Comparison of ENCODE assay signal across 8 mouse cellular contexts in the genomic region with DNA sequence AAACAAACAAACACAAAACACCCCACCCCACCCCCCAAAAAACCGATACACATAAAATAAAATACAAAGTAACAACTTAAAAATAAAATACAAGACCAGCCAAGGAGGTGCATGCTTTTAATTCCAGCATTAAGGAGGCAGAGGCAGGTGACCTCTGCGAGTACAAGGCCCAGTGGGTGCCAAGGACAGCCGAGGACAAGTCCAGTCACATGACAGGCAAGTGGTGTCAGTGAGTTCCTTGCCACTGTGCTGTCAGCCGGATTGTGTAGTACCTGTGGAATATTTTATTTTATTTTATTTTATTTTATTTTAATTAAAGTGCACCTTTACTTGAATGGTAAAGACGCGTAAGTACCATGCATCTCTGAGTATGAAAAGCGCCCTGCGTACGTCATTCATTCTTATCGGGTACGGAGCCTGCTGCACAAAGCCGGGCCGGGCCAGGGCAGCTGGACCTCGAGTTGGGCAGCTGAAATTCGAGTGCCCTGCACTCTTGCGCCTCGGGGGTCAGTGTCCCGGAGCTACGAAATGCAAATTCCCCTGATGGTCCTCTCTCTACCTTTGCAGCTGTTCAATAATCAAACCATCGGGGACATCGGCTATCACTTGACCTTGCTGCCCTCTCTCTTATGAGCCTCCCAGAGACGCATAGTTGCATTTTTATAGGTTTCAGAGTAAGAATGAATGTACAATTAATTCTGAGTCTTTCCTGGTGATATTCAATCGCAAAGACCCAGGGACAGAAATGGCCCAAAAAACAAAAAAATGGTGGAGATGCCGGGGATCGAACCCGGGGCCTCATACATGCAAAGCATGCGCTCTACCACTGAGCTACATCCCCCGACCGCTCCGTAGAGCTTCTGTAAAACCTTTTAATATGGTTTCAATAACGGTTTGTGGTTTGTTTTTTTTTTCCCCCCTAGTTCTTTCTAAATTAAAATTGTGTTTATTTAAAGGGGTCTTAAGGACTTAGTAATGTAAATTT. TPM values are rescaled to one million over a fixed set of nuclear protein-coding genes. Genes with fewer than 3 reads are reported as not detected.
DNase-seq lines count a peak whose midpoint lies in the region; ATAC-seq and TF ChIP-seq lines count a peak whose summit lies in the region.

No protein-coding gene starts in this region.

- DNase-seq in adrenal gland, postnatal 14 days: peak; percentile 76
- peak; percentile 90 for DNase-seq in forebrain, embryonic 11.5 days (ENCODE audit: low spot score)
- DNase-seq in hindbrain, embryonic 11.5 days (ENCODE audit: low spot score): peak; percentile 89
- peak; percentile 75 to 87 for DNase-seq in layer of hippocampus, postnatal 14 days (ENCODE audit: low spot score in 2 of 2)
- DNase-seq in lung, postnatal 36 days: peak; percentile 79
- DNase-seq in right cerebral cortex, postnatal 14 days: peak; percentile 65
- DNase-seq in urinary bladder, postnatal 4 days (ENCODE audit: low spot score in 2 of 2): no peak

- ATAC-seq in forebrain, embryonic 11.5 days (replicated peaks; ENCODE audit: low FRiP score): 0 out of 2 replicates have a peak, but pooled peaks have one; percentile 19
- peak; percentile 10; the same call in 1 of the 2 replicates for ATAC-seq in hindbrain, embryonic 11.5 days (ENCODE audit: low FRiP score)

- H3K36me3 ChIP-seq in E14TG2a.4 (ENCODE audit: insufficient read depth, low read length): no peaks in the 10 kb centered on the region
- H3K36me3 ChIP-seq in forebrain, embryonic 11.5 days (ENCODE audit: control insufficient read depth, insufficient read depth, low read length): no peaks in the 10 kb centered on the region
- no peaks in the 10 kb centered on the region for H3K36me3 ChIP-seq in hindbrain, embryonic 11.5 days (ENCODE audit: control insufficient read depth, insufficient read depth, low read length)

- H3K4me1 ChIP-seq in E14TG2a.4 (replicated peaks; ENCODE audit: low read depth, low read length): peaks cover 67% of the 10 kb centered on the region
- H3K4me1 ChIP-seq in forebrain, embryonic 11.5 days (replicated peaks; ENCODE audit: control insufficient read depth, insufficient read depth, low read length): no peaks in the 10 kb centered on the region; the same call in 1 of the 2 replicates
- H3K4me1 ChIP-seq in hindbrain, embryonic 11.5 days (replicated peaks; ENCODE audit: control insufficient read depth, insufficient read depth, low read length): 0 out of 2 replicates have a peak, but pooled peaks cover 3% of the 10 kb centered on the region

- H3K27ac ChIP-seq in forebrain, embryonic 11.5 days (ENCODE audit: low read depth, low read length): no peak overlapping the region
- no peak overlapping the region for H3K27ac ChIP-seq in hindbrain, embryonic 11.5 days (ENCODE audit: low read depth, low read length)

- H3K27me3 ChIP-seq in E14TG2a.4 (ENCODE audit: insufficient read depth, low read length): peaks cover 3% of the 10 kb centered on the region
- no peaks in the 10 kb centered on the region for H3K27me3 ChIP-seq in forebrain, embryonic 11.5 days (ENCODE audit: control insufficient read depth, insufficient read depth, low read length)
- H3K27me3 ChIP-seq in hindbrain, embryonic 11.5 days (ENCODE audit: control insufficient read depth, insufficient read depth, low read length): no peaks in the 10 kb centered on the region

- TF ChIP-seq CTCF in E14TG2a.4 (conservative IDR thresholded peaks at IDR 0.05; ENCODE audit: low read length): no peak

- H3K9me3 ChIP-seq in E14TG2a.4 (ENCODE audit: low read length): no peaks in the 10 kb centered on the region
- H3K9me3 ChIP-seq in forebrain, embryonic 11.5 days (ENCODE audit: control insufficient read depth, low read length): no peaks in the 10 kb centered on the region
- H3K9me3 ChIP-seq in hindbrain, embryonic 11.5 days (ENCODE audit: control insufficient read depth, low read length): no peaks in the 10 kb centered on the region

- peak overlapping the region; percentile 37; the same call in 1 of the 2 replicates for H3K9ac ChIP-seq in forebrain, embryonic 11.5 days (ENCODE audit: low read length)
- peak overlapping the region; percentile 19; the same call in 1 of the 2 replicates for H3K9ac ChIP-seq in hindbrain, embryonic 11.5 days (ENCODE audit: low read depth, low read length)

- 9% methylated on average over 31 of the region's 31 CpGs for WGBS in forebrain, embryonic 11.5 days
- 10% methylated on average over 31 of the region's 31 CpGs for WGBS in hindbrain, embryonic 11.5 days

- peak overlapping the region; percentile 86 for H3K4me3 ChIP-seq in E14TG2a.4 (replicated peaks; ENCODE audit: low read length)
- peak overlapping the region; percentile 39 for H3K4me3 ChIP-seq in forebrain, embryonic 11.5 days (ENCODE audit: low read depth, low read length)
- H3K4me3 ChIP-seq in hindbrain, embryonic 11.5 days (ENCODE audit: low read depth, low read length): peak overlapping the region; percentile 38

- H3K4me2 ChIP-seq in forebrain, embryonic 11.5 days (ENCODE audit: low read depth, low read length, severe bottlenecking): peak overlapping the region; percentile 58
- peak overlapping the region; percentile 48 for H3K4me2 ChIP-seq in hindbrain, embryonic 11.5 days (replicated peaks; ENCODE audit: low read depth, low read length)

RNA-seq across cellular contexts. Expression of gene Ubc, which starts 13.8 kb away (rescaled TPM):
- 1,142 and 1,189 TPM in 2 replicates for total RNA-seq in adrenal gland, postnatal 14 days (2021)
- 1,042 and 1,121 TPM in 2 replicates for polyA plus RNA-seq in forebrain, embryonic 11.5 days (2014; fragmentation: Nextera tagmentation; extraction: Ambion mirVana)
- polyA plus RNA-seq in hindbrain, embryonic 11.5 days (2014; fragmentation: Nextera tagmentation; extraction: Ambion mirVana): 1,074 and 1,099 TPM in 2 replicates
- 100 to 1,000 TPM; 755 to 828 TPM for total RNA-seq in layer of hippocampus, postnatal 14 days (2021)

RNA-seq across cellular contexts. Expression of gene Gm10382, which starts 14.7 kb away (rescaled TPM):
- total RNA-seq in adrenal gland, postnatal 14 days (2021): 0.26 and 0.49 TPM in 2 replicates
- 0.23 and 0.65 TPM in 2 replicates for polyA plus RNA-seq in forebrain, embryonic 11.5 days (2014; fragmentation: Nextera tagmentation; extraction: Ambion mirVana)
- 0.59 TPM in 1 of 2 replicates, not detected in the other for polyA plus RNA-seq in hindbrain, embryonic 11.5 days (2014; fragmentation: Nextera tagmentation; extraction: Ambion mirVana)
- total RNA-seq in layer of hippocampus, postnatal 14 days (2021): under 1 TPM; 0.28 to 0.52 TPM

RNA-seq across cellular contexts. Expression of gene Dhx37, which starts 30.1 kb away (rescaled TPM):
- 14.6 and 15.7 TPM in 2 replicates for total RNA-seq in adrenal gland, postnatal 14 days (2021)
- 15.7 and 16.4 TPM in 2 replicates for polyA plus RNA-seq in forebrain, embryonic 11.5 days (2014; fragmentation: Nextera tagmentation; extraction: Ambion mirVana)
- 10.4 and 12.5 TPM in 2 replicates for polyA plus RNA-seq in hindbrain, embryonic 11.5 days (2014; fragmentation: Nextera tagmentation; extraction: Ambion mirVana)
- 10 to 100 TPM; 12.4 to 13.8 TPM for total RNA-seq in layer of hippocampus, postnatal 14 days (2021)

RNA-seq across cellular contexts. Expression of gene Bri3bp, which starts 37.6 kb away (rescaled TPM):
- total RNA-seq in adrenal gland, postnatal 14 days (2021): 24.0 and 27.9 TPM in 2 replicates
- polyA plus RNA-seq in forebrain, embryonic 11.5 days (2014; fragmentation: Nextera tagmentation; extraction: Ambion mirVana): 44.1 TPM in 2 replicates
- 30.1 and 30.8 TPM in 2 replicates for polyA plus RNA-seq in hindbrain, embryonic 11.5 days (2014; fragmentation: Nextera tagmentation; extraction: Ambion mirVana)
- total RNA-seq in layer of hippocampus, postnatal 14 days (2021): 10 to 100 TPM; 89.0 to 90.0 TPM

Comparison
In these comparisons a context has a peak if more than half of its experiments do, and no peak if none do; other contexts are left out.
1. DNase-seq: peak in adrenal gland, postnatal 14 days (single experiment), forebrain, embryonic 11.5 days (single experiment), hindbrain, embryonic 11.5 days (single experiment), layer of hippocampus, postnatal 14 days (2 of 2), lung, postnatal 36 days (single experiment) and right cerebral cortex, postnatal 14 days (single experiment); none in urinary bladder, postnatal 4 days (0 of 2).
2. Peak in every context shown above with its lines, with median percentiles within 50 percentile points of each other: H3K4me3 ChIP-seq.